Mouse (Mus musculus) left cerebral cortex, adult 2 months (tissue): ENCODE measurements around the gene Tbx3. TPM values are rescaled to one million over a fixed set of nuclear protein-coding genes. Genes with fewer than 3 reads are reported as not detected.

Experiments
- DNase-seq, 2 experiments: peaks; one replicate each; pipeline ENCODE4 v3.0.0; 2021 to 2022; ENCODE audit warnings: low spot score in 2 of 2, mixed read lengths in 1 of 2; ENCODE audit errors: extremely low spot score in 1 of 2
- H3K27ac ChIP-seq: fragments of 200-600 bp; 2 replicates; pipeline ENCODE4 v1.8.1; 2022
- H3K4me3 ChIP-seq: fragments of 200-600 bp; 2 replicates; pipeline ENCODE4 v1.8.1; 2022
- CTCF ChIP-seq: fragments of 200-600 bp; IDR thresholded peaks from 2 replicates; pipeline ENCODE4 v1.8.1; 2022; ENCODE audit warnings: antibody characterized with exemption, mild to moderate bottlenecking, moderate library complexity
- intact Hi-C: fragments of 180-260 bp; cut with DNase I; formaldehyde crosslinking; loops from one replicate; pipeline ENCODE4 v1.15.1; 2025
- long read RNA-seq, 2 experiments: library from polyadenylated mRNA; stranded (forward); transcript quantifications; one replicate each; pipeline ENCODE4 v2.0.0; 2021; ENCODE audit warnings: borderline mapping rate in 2 of 2
- total RNA-seq, 2 experiments: library from RNA; stranded (reverse); gene quantifications; 2 replicates each; pipeline ENCODE4 v1.2.3; 2021

Tbx3 gene
- 1 to 10 TPM; 3.1 to 5.5 TPM for total RNA-seq
- long read RNA-seq, experiment 1, full-length matches to known transcripts, result 1 of 2 reads
- long read RNA-seq, experiment 1, partial matches to known transcripts, result 0 of 2 reads
- long read RNA-seq, experiment 1, other reads (novel, unspliced or antisense), result 1 of 2 reads
- long read RNA-seq, experiment 2, full-length matches to known transcripts, result 2 of 2 reads
- long read RNA-seq, experiment 2, partial matches to known transcripts, result 0 of 2 reads
- long read RNA-seq, experiment 2, other reads (novel, unspliced or antisense), result 0 of 2 reads

- Histone ChIP-seq H3K27ac (peak within 1 kb of the TSS; percentile 64), H3K4me3 (peak within 1 kb of the TSS; percentile 40)
- intact Hi-C loops, result loop anchor here (5.0 kb wide), 2 partner anchors 167 to 767 kb away; no protein-coding TSS in a partner anchor
- DNase-seq, result peak; percentile 59
- peak; percentile 65 for TF ChIP-seq CTCF
Measured at GRCm38 (mm10) chr5:119670566-119671108, at the start of gene Tbx3. Gene Tbx3, plus strand, starts transcription at chr5:119670669.

- intact Hi-C loops, result no loop called here
- no peak for TF ChIP-seq CTCF
- no peak for DNase-seq
- Histone ChIP-seq H3K27ac (no peak overlapping the region), H3K4me3 (no peak overlapping the region)
Measured at GRCm38 (mm10) chr5:119622076-119622475, 48.4 kb upstream of the Tbx3 start.

GRCm38 (mm10) chr5:119624554-119624953 lies 45.9 kb upstream of the Tbx3 start:
- no peak for TF ChIP-seq CTCF
- DNase-seq, result no peak
- intact Hi-C loops, result no loop called here

GRCm38 (mm10) chr5:119625603-119626002 lies 44.9 kb upstream of the Tbx3 start:
- no peak for DNase-seq
- Histone ChIP-seq H3K4me3 (no peak overlapping the region), H3K27ac (no peak overlapping the region)
- no peak for TF ChIP-seq CTCF
- intact Hi-C loops, result no loop called here

More at GRCm38 (mm10) chr5:119624554-119624953, 45.9 kb upstream of the Tbx3 start:
- H3K27ac ChIP-seq, result no peak overlapping the region
- no peak overlapping the region for H3K4me3 ChIP-seq

- intact Hi-C loops, result no loop called here
- no peak for DNase-seq
- no peak for TF ChIP-seq CTCF
- no peak overlapping the region for H3K27ac ChIP-seq
- no peak overlapping the region for H3K4me3 ChIP-seq
Measured at GRCm38 (mm10) chr5:119626154-119626553, 44.3 kb upstream of the Tbx3 start.

GRCm38 (mm10) chr5:119626662-119627061 lies 43.8 kb upstream of the Tbx3 start:
- no peak; the same call in 1 of the 2 replicates for TF ChIP-seq CTCF
- no peak overlapping the region for H3K4me3 ChIP-seq
- intact Hi-C loops, result no loop called here
- no peak for DNase-seq
- H3K27ac ChIP-seq, result no peak overlapping the region

- H3K4me3 ChIP-seq, result no peak overlapping the region
- H3K27ac ChIP-seq, result no peak overlapping the region
- no peak for DNase-seq
- no peak for TF ChIP-seq CTCF
- intact Hi-C loops, result no loop called here
Measured at GRCm38 (mm10) chr5:119628100-119628499, 42.4 kb upstream of the Tbx3 start.

GRCm38 (mm10) chr5:119628746-119629327 lies 41.6 kb upstream of the Tbx3 start:
- Histone ChIP-seq H3K4me3 (no peak overlapping the region), H3K27ac (no peak overlapping the region)
- no peak for TF ChIP-seq CTCF
- no peak for DNase-seq
- intact Hi-C loops, result no loop called here

- no peak for DNase-seq
- intact Hi-C loops, result no loop called here
- no peak overlapping the region for H3K27ac ChIP-seq
- no peak for TF ChIP-seq CTCF
- H3K4me3 ChIP-seq, result no peak overlapping the region
Measured at GRCm38 (mm10) chr5:119633581-119633980, 36.9 kb upstream of the Tbx3 start.

GRCm38 (mm10) chr5:119634861-119635260 lies 35.6 kb upstream of the Tbx3 start:
- Histone ChIP-seq H3K4me3 (no peak overlapping the region), H3K27ac (no peak overlapping the region)
- intact Hi-C loops, result no loop called here
- TF ChIP-seq CTCF, result no peak
- no peak for DNase-seq

- intact Hi-C loops, result no loop called here
- Histone ChIP-seq H3K4me3 (no peak overlapping the region), H3K27ac (no peak overlapping the region)
- TF ChIP-seq CTCF, result no peak
- DNase-seq, result no peak
Measured at GRCm38 (mm10) chr5:119638300-119638699, 32.2 kb upstream of the Tbx3 start.

GRCm38 (mm10) chr5:119641094-119641493 lies 29.4 kb upstream of the Tbx3 start:
- no peak overlapping the region for H3K4me3 ChIP-seq
- intact Hi-C loops, result no loop called here
- no peak for TF ChIP-seq CTCF
- DNase-seq, result no peak
- no peak overlapping the region for H3K27ac ChIP-seq
